Mouse (Mus musculus): Measurements from ENCODE around the gene Thpo.
A peak's percentile ranks its signal among the peaks of the same experiment; 100 is the strongest.

Thpo gene

GRCm38 (mm10) chr16:20702522-20702893 lies 31.8 kb downstream of the Thpo start:
- DNase-seq: peak in 1 of 2 experiments; percentile 38

GRCm38 (mm10) chr16:20701729-20702521 lies 32.4 kb downstream of the Thpo start:
- no peak for DNase-seq

DNA sequence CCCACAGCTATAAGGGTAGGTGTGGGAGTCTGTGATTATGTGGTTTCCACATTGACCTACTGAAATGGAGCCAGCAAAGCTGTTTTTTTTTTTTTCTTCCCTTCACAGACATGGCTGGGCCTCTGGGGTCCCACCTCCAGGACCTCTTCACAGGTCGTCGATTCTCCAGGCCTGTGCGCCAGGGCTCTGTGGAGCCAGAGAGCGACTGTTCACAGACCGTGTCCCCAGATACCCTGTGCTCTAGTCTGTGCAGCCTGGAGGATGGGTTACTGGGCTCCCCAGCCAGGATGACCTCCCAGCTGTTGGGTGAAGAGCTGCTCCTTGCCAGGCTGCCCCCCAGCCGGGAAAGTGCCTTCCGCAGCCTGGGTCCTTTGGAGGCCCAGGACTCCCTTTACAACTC lies 33.0 kb downstream of the Thpo start:
- no peak for DNase-seq

DNA sequence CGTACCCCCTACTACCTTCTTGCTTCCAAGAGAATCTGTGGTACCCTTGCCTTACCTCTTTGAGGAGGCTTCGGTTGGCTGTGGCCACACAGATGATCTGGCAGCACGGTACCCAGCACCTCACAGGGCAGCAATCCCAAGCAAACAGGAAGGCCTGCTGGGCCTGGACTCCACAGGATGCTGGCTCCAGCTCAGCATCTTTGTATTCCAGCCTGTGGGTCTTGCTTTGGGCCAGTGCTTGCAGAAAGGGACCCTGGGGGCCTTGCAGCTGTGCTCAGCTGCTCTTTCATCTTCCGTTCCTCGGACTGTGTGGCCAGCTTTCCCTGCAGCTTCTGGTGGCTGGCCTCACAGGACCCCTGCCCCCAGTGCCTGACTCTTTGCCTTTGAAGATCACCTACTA lies 34.3 kb downstream of the Thpo start:
- DNase-seq: no peak

- DNase-seq: no peak
These were observed 35.0 kb downstream of the Thpo start for GRCm38 (mm10) chr16:20699266-20699665.

DNA sequence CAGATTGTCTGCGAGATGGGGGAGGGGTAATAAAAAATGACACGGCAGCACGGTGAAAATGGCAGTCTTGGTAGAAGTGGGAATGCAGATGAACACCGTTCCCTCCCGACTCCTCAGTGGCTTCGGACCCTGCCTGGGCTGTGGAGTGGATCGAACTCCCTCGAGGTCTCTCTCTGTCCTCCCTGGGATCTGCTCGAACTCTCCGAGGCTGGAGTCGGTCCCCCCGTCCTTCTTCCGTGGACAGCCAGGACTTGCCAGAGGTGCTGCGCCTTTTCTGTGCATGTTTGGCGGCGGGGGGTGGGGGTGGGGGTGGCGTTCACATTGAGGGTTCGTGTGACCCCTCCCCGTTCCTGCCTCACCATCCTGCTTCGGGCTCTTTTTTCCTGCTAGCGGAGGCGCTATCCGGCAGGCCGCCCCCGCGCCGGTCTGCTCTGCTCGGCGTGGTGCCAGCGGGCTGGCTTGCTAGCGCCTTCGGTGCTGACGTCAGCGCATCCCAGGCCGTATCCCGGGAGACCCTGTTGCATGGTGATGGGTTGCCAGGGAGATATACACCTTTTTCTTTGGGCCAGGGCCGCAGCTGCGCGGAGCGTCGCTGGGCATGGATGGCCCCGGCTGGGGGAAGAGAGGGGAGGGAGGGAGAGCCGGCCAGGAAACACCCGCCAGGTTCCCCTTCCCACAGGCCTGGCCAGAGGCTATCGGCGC lies 38.5 kb downstream of the Thpo start:
- DNase-seq: peak in 1 of 2 experiments; percentile 24

GRCm38 (mm10) chr16:20694781-20695180 lies 39.5 kb downstream of the Thpo start:
- DNase-seq: no peak

GRCm38 (mm10) chr16:20693111-20693701 lies 41.1 kb downstream of the Thpo start, which contains the start of gene Fam131a:
Gene Fam131a, plus strand, starts transcription at chr16:20693241.
- DNase-seq: peak; percentile 67 to 78

GRCm38 (mm10) chr16:20692241-20692965 lies 41.9 kb downstream of the Thpo start:
- no peak for DNase-seq

DNA sequence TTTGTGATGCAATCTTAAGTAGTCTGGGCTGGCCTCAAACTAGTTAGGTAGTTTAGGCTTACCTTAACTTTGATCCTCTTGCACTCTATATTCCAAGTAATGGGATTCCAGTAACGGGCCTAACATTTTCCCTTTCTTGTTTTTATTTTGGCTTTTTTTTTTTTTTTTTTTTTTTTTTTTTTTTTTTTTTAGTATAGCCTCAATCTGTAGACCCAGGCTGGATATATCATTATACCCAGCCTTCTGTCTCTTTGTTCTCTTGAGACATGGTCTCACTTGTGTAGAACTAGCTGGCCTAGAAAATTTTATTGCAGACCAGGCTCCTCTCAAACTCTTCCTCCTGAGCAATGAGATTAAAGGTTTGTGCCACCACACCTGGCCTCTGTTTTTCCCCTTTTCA lies 42.7 kb downstream of the Thpo start:
- no peak for DNase-seq

- DNase-seq: no peak
These were observed 43.5 kb downstream of the Thpo start for GRCm38 (mm10) chr16:20690774-20691173.

DNA sequence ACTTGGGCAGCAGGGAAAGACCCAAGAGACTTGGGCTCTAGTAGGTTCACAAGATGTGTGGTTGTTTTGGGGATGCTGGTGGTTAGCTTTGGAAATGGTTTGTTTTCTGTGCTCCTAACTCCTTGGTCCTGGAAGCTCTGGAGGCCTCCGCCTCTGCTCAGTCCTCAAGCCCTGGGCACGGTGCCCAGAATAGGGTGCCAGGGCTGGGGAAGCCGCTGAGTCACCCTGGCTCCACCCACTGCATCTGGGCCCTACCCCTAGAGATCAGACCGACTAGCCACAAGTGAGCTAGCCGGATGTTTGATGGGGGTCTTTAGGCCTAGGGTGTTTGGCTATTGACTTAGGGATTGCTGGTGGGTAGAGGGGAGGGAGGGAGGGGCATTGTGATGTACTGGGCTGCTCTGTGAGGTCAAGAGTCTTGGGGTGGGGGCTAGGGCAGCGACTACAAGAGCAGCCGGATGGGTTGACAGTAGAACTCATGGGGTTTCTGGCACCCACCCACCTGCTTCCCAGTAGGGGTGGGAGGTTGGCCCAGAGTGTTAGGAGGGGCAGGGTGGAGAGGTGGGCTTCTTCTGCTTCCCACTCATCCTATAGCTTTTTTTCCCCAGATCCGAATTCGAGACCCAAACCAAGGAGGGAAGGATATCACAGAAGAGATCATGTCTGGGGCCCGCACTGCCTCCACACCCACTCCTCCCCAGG lies 56.2 kb downstream of the Thpo start:
- DNase-seq: peak in 1 of 2 experiments; percentile 26

DNA sequence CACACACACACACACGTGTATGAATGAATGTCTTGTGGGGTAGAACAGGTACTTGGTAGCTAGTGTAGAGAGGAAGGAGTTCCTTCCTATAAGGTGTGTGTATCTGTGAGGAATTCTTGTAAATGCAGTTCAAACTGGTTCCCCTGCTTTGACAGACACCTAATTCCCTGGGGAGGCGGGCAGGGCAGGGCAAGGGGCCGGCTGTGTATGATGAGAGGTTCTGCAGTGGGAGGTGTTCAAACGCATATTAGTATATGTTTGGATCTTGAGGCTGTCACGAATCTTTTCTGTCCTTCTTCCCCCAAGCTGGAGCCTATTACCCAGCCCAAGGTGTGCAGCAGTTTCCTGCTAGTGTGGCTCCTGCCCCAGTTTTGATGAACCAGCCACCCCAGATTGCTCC lies 56.9 kb downstream of the Thpo start:
- DNase-seq: no peak

DNA sequence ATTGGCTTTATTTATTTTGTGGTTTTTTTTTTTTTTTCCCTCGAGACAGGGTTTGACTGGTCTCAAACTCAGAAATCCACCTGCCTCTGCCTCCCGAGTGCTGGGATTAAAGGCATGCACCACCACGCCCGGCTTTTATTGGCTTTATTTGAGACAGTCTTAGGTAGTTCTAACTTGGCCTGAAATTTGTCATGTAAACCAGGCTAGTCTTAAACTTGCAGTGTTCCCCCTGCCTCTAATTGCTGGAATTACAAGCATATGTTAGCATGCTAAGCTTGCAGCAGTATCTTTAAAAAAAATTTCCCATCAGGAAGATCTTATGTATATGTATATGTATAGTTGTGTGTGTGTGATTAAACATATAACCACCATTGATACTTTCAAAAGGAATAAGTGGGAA lies 57.6 kb downstream of the Thpo start:
- DNase-seq: no peak

DNA sequence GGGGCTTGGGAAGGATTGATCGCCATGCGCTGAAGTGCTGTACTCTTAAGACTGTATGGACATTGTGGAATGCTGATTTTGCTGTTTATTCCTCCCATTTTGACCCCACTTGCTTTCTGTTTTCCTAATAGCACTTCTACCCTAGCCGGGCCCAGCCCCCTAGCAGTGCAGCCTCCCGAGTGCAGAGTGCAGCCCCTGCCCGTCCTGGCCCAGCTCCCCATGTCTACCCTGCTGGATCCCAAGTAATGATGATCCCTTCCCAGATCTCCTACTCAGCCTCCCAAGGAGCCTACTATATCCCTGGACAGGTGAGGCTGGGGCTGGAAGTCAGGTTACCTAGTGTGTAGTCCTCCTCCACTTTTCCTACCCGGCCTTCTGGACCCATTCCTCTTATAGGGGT lies 59.1 kb downstream of the Thpo start:
- DNase-seq: no peak
